Mouse (Mus musculus) lung, postnatal 0 days (tissue): Measurements from ENCODE around the gene Tob2. TPM values are rescaled to one million over a fixed set of nuclear protein-coding genes. Genes with fewer than 3 reads are reported as not detected.

Source experiments
- ATAC-seq: fragments of 200-750 bp; cut with Nextera tagmentation; 2 replicates; pipeline ENCODE4 v1.8.0; 2017; ENCODE audit warnings: moderate library complexity
- DNase-seq: peaks from one replicate; pipeline ENCODE4 v3.0.0-alpha.2; 2016; ENCODE audit warnings: low spot score
- H3K27ac ChIP-seq: fragments of 300-500 bp; sonication (generic); 2 replicates; pipeline ENCODE4 v1.5.1; 2014; ENCODE audit warnings: antibody characterized with exemption, mild to moderate bottlenecking, low read length, mixed read lengths
- H3K27me3 ChIP-seq: fragments of 300-500 bp; sonication (generic); replicated peaks from 2 replicates; pipeline ENCODE4 v1.6.1; 2014; ENCODE audit warnings: low read length, mixed read lengths; ENCODE audit not compliant: insufficient read depth
- H3K36me3 ChIP-seq: fragments of 300-500 bp; sonication (generic); 2 replicates; pipeline ENCODE4 v1.6.1; 2014; ENCODE audit warnings: low read length, mixed read lengths; ENCODE audit not compliant: insufficient read depth
- H3K4me1 ChIP-seq: fragments of 300-500 bp; sonication (generic); 2 replicates; pipeline ENCODE4 v1.6.1; 2014; ENCODE audit warnings: antibody characterized with exemption, low read depth, low read length, mixed read lengths; ENCODE audit not compliant: insufficient read depth
- H3K4me2 ChIP-seq: fragments of 300-500 bp; sonication (generic); replicated peaks from 2 replicates; pipeline ENCODE4 v1.6.1; 2014; ENCODE audit warnings: low read depth, mild to moderate bottlenecking, low read length, moderate library complexity, mixed read lengths
- H3K4me3 ChIP-seq: fragments of 300-500 bp; sonication (generic); 2 replicates; pipeline ENCODE4 v1.5.1; 2014; ENCODE audit warnings: low read depth, low read length
- H3K9ac ChIP-seq: fragments of 300-500 bp; sonication (generic); replicated peaks from 2 replicates; pipeline ENCODE4 v1.6.1; 2014; ENCODE audit warnings: low read depth, mild to moderate bottlenecking
- H3K9me3 ChIP-seq: fragments of 300-500 bp; sonication (generic); 2 replicates; pipeline ENCODE4 v1.6.1; 2016; ENCODE audit warnings: low read length, mixed read lengths
- CTCF ChIP-seq: IDR thresholded peaks from 2 replicates; pipeline ENCODE4 v1.5.1; 2016; ENCODE audit warnings: antibody characterized with exemption, mild to moderate bottlenecking
- EP300 ChIP-seq: IDR thresholded peaks from 2 replicates; pipeline ENCODE4 v1.6.1; 2016; ENCODE audit warnings: antibody characterized with exemption, mild to moderate bottlenecking, control low read depth
- WGBS: fragments of 180-500 bp; shearing (Covaris S2); extraction: QIAGEN DNeasy Blood & Tissue Kit; methylation state at CpG from one replicate; pipeline ENCODE4 v1.1.7; 2014; 5-methylcytosine and 5-hydroxymethylcytosine counted together
- polyA plus RNA-seq: library from polyadenylated mRNA; unstranded; fragments of >200 nt; fragmentation: Nextera tagmentation; extraction: Ambion mirVana; gene quantifications from 2 replicates; pipeline ENCODE4 v1.2.1, GENCODE M21; 2015

The Tob2 gene
- polyA plus RNA-seq, 1 experiment from 2014 or later = 30.0 TPM

GRCm38 (mm10) chr15:81805624-81806023, 53.0 kb downstream of the Tob2 start:
- Histone ChIP-seq H3K4me1 (peaks cover 49% of the 10 kb centered on the region), H3K27me3 (no peaks in the 10 kb centered on the region), H3K4me3 (no peak overlapping the region), H3K27ac (peak overlapping the region; percentile 99), H3K36me3 (no peaks in the 10 kb centered on the region), H3K9ac (no peak overlapping the region), H3K9me3 (no peaks in the 10 kb centered on the region), H3K4me2 (no peak overlapping the region)
- TF ChIP-seq CTCF (no peak), EP300 (peak; percentile 89)
- DNase-seq (peak; percentile 83), ATAC-seq (no peak)
- 16% methylated on average over 6 of the region's 6 CpGs for WGBS

DNA sequence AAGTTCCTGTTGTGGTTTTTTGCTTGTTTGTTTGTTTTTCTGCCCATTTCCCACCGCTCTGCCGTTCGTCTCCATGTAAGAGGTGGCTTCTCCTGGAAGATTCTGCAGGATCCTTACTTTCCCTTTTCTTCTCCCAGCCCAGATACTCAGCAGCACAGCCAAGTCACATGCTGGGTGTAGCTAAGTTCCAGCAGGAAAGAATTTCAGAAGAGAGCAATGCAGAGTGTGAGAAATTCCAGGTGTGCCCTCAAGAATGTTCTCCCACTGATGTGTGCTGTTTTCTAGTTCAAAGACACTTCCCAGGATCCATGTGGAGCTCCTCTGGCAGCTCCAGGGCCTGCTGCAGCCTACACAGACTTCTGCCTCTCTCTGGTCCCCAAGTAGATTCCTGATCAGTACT, 53.7 kb downstream of the Tob2 start:
- peak overlapping the region; percentile 99 for H3K27ac ChIP-seq
- H3K4me2 ChIP-seq = 0 out of 2 replicates have a peak overlapping the region, but pooled peaks have one; percentile 60
- H3K4me1 ChIP-seq = peaks cover 49% of the 10 kb centered on the region
- H3K9me3 ChIP-seq = no peaks in the 10 kb centered on the region
- H3K4me3 ChIP-seq = no peak overlapping the region
- TF ChIP-seq EP300 = peak; percentile 91
- no peak for TF ChIP-seq CTCF
- no peaks in the 10 kb centered on the region for H3K27me3 ChIP-seq
- peak; percentile 71 for DNase-seq
- H3K9ac ChIP-seq = no peak overlapping the region
- peak; percentile 1; the same call in 1 of the 2 replicates for ATAC-seq
- 54% methylated on average over 3 of the region's 3 CpGs for WGBS
- no peaks in the 10 kb centered on the region for H3K36me3 ChIP-seq

DNA sequence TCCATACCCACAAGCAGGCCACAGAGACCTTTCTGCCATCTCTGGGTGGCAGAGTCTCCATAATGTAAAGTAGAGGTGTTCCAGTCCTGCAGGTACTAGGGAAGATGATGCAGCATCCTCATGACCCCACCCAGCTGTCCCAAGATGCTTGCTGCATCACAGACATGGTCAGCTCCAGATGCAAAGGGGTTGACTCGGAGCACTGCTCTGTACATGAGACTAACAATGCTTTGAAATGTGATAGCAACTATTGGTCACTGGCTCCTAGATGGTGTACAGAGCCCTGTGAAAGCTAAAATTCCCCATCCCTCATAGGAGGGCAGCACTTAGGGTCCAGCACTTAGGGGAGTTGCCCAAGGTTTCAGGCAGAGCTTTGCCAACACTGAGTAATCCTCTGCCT, 54.4 kb downstream of the Tob2 start:
- no peaks in the 10 kb centered on the region for H3K36me3 ChIP-seq
- TF ChIP-seq EP300 (no peak; the same call in 1 of the 2 replicates), CTCF (no peak)
- no peaks in the 10 kb centered on the region for H3K9me3 ChIP-seq
- no peak overlapping the region for H3K4me3 ChIP-seq
- peak overlapping the region; percentile 99 for H3K27ac ChIP-seq
- H3K27me3 ChIP-seq = no peaks in the 10 kb centered on the region
- no peak for ATAC-seq
- 83% methylated on average over 1 of the region's 1 CpGs for WGBS
- peaks cover 44% of the 10 kb centered on the region for H3K4me1 ChIP-seq
- DNase-seq = no peak
- peak overlapping the region; percentile 53 for H3K9ac ChIP-seq
- peak overlapping the region; percentile 60 for H3K4me2 ChIP-seq

GRCm38 (mm10) chr15:81803425-81803951, 55.1 kb downstream of the Tob2 start:
- Histone ChIP-seq H3K9me3 (no peaks in the 10 kb centered on the region), H3K4me1 (peaks cover 38% of the 10 kb centered on the region), H3K36me3 (no peaks in the 10 kb centered on the region), H3K27ac (peak overlapping the region; percentile 99), H3K4me2 (peak overlapping the region; percentile 60), H3K4me3 (peak overlapping the region; percentile 32), H3K9ac (peak overlapping the region; percentile 53), H3K27me3 (no peaks in the 10 kb centered on the region)
- no peak for ATAC-seq
- TF ChIP-seq CTCF (no peak), EP300 (no peak)
- no peak for DNase-seq
- WGBS = 46% methylated on average over 4 of the region's 4 CpGs

GRCm38 (mm10) chr15:81802941-81803351, 55.6 kb downstream of the Tob2 start:
- DNase-seq (peak; percentile 62), ATAC-seq (peak; percentile 43)
- H3K27ac ChIP-seq = peak overlapping the region; percentile 99
- H3K9ac ChIP-seq = peak overlapping the region; percentile 53
- peaks cover 40% of the 10 kb centered on the region for H3K4me1 ChIP-seq
- no peaks in the 10 kb centered on the region for H3K36me3 ChIP-seq
- H3K27me3 ChIP-seq = no peaks in the 10 kb centered on the region
- 3% methylated on average over 8 of the region's 8 CpGs for WGBS
- TF ChIP-seq EP300 (no peak), CTCF (no peak)
- no peaks in the 10 kb centered on the region for H3K9me3 ChIP-seq
- H3K4me2 ChIP-seq = peak overlapping the region; percentile 60
- peak overlapping the region; percentile 32 for H3K4me3 ChIP-seq

DNA sequence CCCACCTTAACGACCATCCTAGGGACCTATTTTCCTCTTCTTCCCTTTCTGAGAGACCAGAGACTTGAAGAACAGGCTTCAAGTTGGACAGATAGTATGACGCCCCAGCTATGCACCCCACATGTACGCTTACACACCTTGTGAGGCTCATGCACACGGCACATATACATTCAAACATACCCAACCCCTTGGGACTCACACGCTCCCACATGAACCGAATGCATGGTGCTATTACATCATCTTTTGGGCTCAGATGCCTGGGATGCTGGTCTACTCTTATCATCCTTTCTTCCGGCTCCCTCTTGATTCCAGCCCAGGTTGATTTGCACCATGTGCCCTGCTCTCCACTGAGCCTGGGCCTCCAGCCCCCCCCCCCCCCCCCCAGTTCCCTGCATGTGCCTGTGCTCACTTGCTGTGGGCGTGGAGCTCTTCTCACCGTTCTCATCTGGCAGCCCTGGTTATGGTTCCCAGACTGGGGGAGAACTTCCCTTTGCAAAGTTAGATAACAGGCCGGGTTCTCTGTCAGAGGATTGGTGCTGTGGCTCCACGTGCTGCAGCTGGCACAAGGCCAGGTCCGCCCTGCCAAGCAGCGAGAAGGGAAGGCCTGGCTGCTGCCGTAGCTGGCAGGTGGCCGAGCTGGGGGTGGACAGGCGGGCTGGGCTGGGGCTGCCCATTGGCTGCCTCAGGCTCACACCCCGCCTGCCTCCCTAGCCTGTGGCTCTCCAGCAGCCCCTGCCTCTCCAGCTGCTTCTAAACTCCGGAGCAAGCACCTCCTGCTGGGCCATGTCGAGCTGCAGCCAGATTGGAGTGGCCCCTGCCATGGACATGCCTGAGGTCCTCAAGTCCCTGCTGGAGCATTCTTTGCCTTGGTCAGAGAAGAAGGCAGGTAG, 56.4 kb downstream of the Tob2 start, which contains the start of gene Tef:
TSS of gene Tef (plus strand) at position 421 of the 890 bp plus-strand sequence.
- H3K27ac ChIP-seq = peak within 1 kb of the TSS; percentile 99
- H3K4me2 ChIP-seq = peak within 1 kb of the TSS; percentile 60
- peak within 1 kb of the TSS; percentile 53 for H3K9ac ChIP-seq
- ATAC-seq (peak; percentile 94), DNase-seq (peak; percentile 99)
- no peaks in the 10 kb centered on the region for H3K36me3 ChIP-seq
- TF ChIP-seq CTCF = peak; percentile 75
- TF ChIP-seq EP300 = peak; percentile 76
- H3K27me3 ChIP-seq = no peaks in the 10 kb centered on the region
- peaks cover 39% of the 10 kb centered on the region for H3K4me1 ChIP-seq
- H3K9me3 ChIP-seq = no peaks in the 10 kb centered on the region
- WGBS = 11% methylated on average over 19 of the region's 19 CpGs
- peak within 1 kb of the TSS; percentile 32 for H3K4me3 ChIP-seq
